Mouse (Mus musculus) bone marrow macrophage, adult 2 months (primary cell): ENCODE results near the gene Ntm.

ENCODE experiments used
- CTCF ChIP-seq: IDR thresholded peaks from 2 replicates; pipeline ENCODE4 v1.5.1; 2012; ENCODE audit warnings: low read depth, mild to moderate bottlenecking, low read length, moderate library complexity
- POLR2A ChIP-seq: IDR thresholded peaks from 2 replicates; pipeline ENCODE4 v1.6.1; 2012; ENCODE audit warnings: mild to moderate bottlenecking, low read depth, low read length, borderline replicate concordance

GRCm38 (mm10) chr9:29117561-29118112 is 845.3 kb downstream of the Ntm start:
- no peak for TF ChIP-seq CTCF
- no peak for TF ChIP-seq POLR2A
